Mouse (Mus musculus) kidney, postnatal 0 days (tissue): ENCODE results near the gene 2900026A02Rik. TPM values are rescaled to one million over a fixed set of nuclear protein-coding genes. Genes with fewer than 3 reads are reported as not detected.
"Not testable (repeated sequence)": the region's sequence is repeated elsewhere in the genome, so short reads cannot be mapped to it uniquely, and the experiment has no call there.

Experiments used
- ATAC-seq: fragments of 200-750 bp; cut with Nextera tagmentation; replicated peaks from 2 replicates; pipeline ENCODE4 v1.8.0; 2017; ENCODE audit warnings: low read depth, moderate number of reproducible peaks, moderate TSS enrichment, moderate library complexity; ENCODE audit not compliant: low FRiP score
- DNase-seq: peaks from one replicate; pipeline ENCODE4 v3.0.0-alpha.2; 2016; ENCODE audit warnings: low spot score
- H3K27ac ChIP-seq: fragments of 300-500 bp; sonication (generic); 2 replicates; pipeline ENCODE4 v1.5.1; 2014; ENCODE audit warnings: mild to moderate bottlenecking
- H3K27me3 ChIP-seq: fragments of 300-500 bp; sonication (generic); 2 replicates; pipeline ENCODE4 v1.6.1; 2014; ENCODE audit warnings: low read length, mixed read lengths; ENCODE audit not compliant: insufficient read depth
- H3K36me3 ChIP-seq: fragments of 300-500 bp; sonication (generic); 2 replicates; pipeline ENCODE4 v1.6.1; 2014; ENCODE audit warnings: low read length, mixed read lengths; ENCODE audit not compliant: insufficient read depth
- H3K4me1 ChIP-seq: fragments of 300-500 bp; sonication (generic); replicated peaks from 2 replicates; pipeline ENCODE4 v1.6.1; 2014; ENCODE audit warnings: antibody characterized with exemption, low read length, mixed read lengths; ENCODE audit not compliant: insufficient read depth
- H3K4me2 ChIP-seq: fragments of 300-500 bp; sonication (generic); 2 replicates; pipeline ENCODE4 v1.6.1; 2014; ENCODE audit warnings: mild to moderate bottlenecking, low read length, moderate library complexity, mixed read lengths
- H3K4me3 ChIP-seq: fragments of 300-500 bp; sonication (generic); replicated peaks from 2 replicates; pipeline ENCODE4 v1.5.1; 2014; ENCODE audit warnings: low read depth, low read length
- H3K9ac ChIP-seq: fragments of 300-500 bp; sonication (generic); 2 replicates; pipeline ENCODE4 v1.6.1; 2014; ENCODE audit warnings: low read depth, low read length
- H3K9me3 ChIP-seq: fragments of 300-500 bp; sonication (generic); replicated peaks from 2 replicates; pipeline ENCODE4 v1.6.1; 2016; ENCODE audit warnings: low read length, inconsistent platforms, mixed read lengths
- CTCF ChIP-seq: IDR thresholded peaks from 2 replicates; pipeline ENCODE4 v1.5.1; 2016; ENCODE audit warnings: antibody characterized with exemption, low read depth, mild to moderate bottlenecking, moderate library complexity
- WGBS: fragments of 180-500 bp; shearing (Covaris S2); extraction: QIAGEN DNeasy Blood & Tissue Kit; methylation state at CpG from one replicate; pipeline ENCODE4 v1.1.7; 2014; 5-methylcytosine and 5-hydroxymethylcytosine counted together
- polyA plus RNA-seq: library from polyadenylated mRNA; unstranded; fragments of >200 nt; fragmentation: Nextera tagmentation; extraction: Ambion mirVana; gene quantifications from 2 replicates; pipeline ENCODE4 v1.2.1, GENCODE M21; 2015

The 2900026A02Rik gene
- polyA plus RNA-seq, 1 experiment from 2014 or later: 4.8 TPM

- 31% methylated on average over 20 of the region's 20 CpGs for WGBS
- no peak for TF ChIP-seq CTCF
- Histone ChIP-seq H3K4me3 (no peak overlapping the region), H3K27ac (peak overlapping the region; percentile 31; the same call in 1 of the 2 replicates), H3K4me1 (peaks cover 30% of the 10 kb centered on the region), H3K27me3 (no peaks in the 10 kb centered on the region), H3K4me2 (no peak overlapping the region), H3K9me3 (no peaks in the 10 kb centered on the region), H3K36me3 (no peaks in the 10 kb centered on the region), H3K9ac (0 out of 2 replicates have a peak overlapping the region, but pooled peaks have one; percentile 23)
- DNase-seq (no peak), ATAC-seq (no peak)
Observed at GRCm38 (mm10) chr5:113114264-113115225, 106.5 kb downstream of the 2900026A02Rik start.

GRCm38 (mm10) chr5:113113120-113113519 lies 107.9 kb downstream of the 2900026A02Rik start:
- DNase-seq: peak; percentile 67
- Histone ChIP-seq H3K36me3 (no peaks in the 10 kb centered on the region), H3K4me2 (no peak overlapping the region; the same call in 1 of the 2 replicates)

GRCm38 (mm10) chr5:113111336-113111735 lies 109.7 kb downstream of the 2900026A02Rik start:
- Histone ChIP-seq H3K4me2 (no peak overlapping the region), H3K36me3 (no peaks in the 10 kb centered on the region), H3K27me3 (no peaks in the 10 kb centered on the region), H3K4me1 (peaks cover 26% of the 10 kb centered on the region), H3K27ac (no peak overlapping the region), H3K9me3 (no peaks in the 10 kb centered on the region), H3K9ac (no peak overlapping the region), H3K4me3 (no peak overlapping the region)
- 4% methylated on average over 4 of the region's 4 CpGs for WGBS
- ATAC-seq (no peak), DNase-seq (no peak)
- TF ChIP-seq CTCF: no peak

More at GRCm38 (mm10) chr5:113113120-113113519, 107.9 kb downstream of the 2900026A02Rik start:
- Histone ChIP-seq H3K9ac (no peak overlapping the region), H3K27ac (0 out of 2 replicates have a peak overlapping the region, but pooled peaks have one; percentile 8), H3K9me3 (no peaks in the 10 kb centered on the region), H3K4me1 (peaks cover 26% of the 10 kb centered on the region), H3K4me3 (no peak overlapping the region), H3K27me3 (no peaks in the 10 kb centered on the region)
- 24% methylated on average over 5 of the region's 5 CpGs for WGBS
- 0 out of 2 replicates have a peak, but pooled peaks have one; percentile 8 for ATAC-seq
- no peak for TF ChIP-seq CTCF

GRCm38 (mm10) chr5:113110929-113111328 lies 110.1 kb downstream of the 2900026A02Rik start:
- Histone ChIP-seq H3K27me3 (no peaks in the 10 kb centered on the region), H3K9me3 (no peaks in the 10 kb centered on the region), H3K4me3 (no peak overlapping the region), H3K36me3 (no peaks in the 10 kb centered on the region), H3K4me1 (peaks cover 26% of the 10 kb centered on the region), H3K27ac (peak overlapping the region; percentile 31; the same call in 1 of the 2 replicates), H3K9ac (no peak overlapping the region), H3K4me2 (no peak overlapping the region)
- no peak for ATAC-seq
- 7% methylated on average over 1 of the region's 1 CpGs for WGBS
- no peak for DNase-seq
- TF ChIP-seq CTCF: no peak

- H3K4me1 ChIP-seq: peaks cover 24% of the 10 kb centered on the region
- not testable (repeated sequence) for H3K27ac ChIP-seq, H3K4me3 ChIP-seq, ATAC-seq, H3K9ac ChIP-seq, DNase-seq, H3K4me2 ChIP-seq, H3K9me3 ChIP-seq, H3K36me3 ChIP-seq, H3K27me3 ChIP-seq
- TF ChIP-seq CTCF: peak; percentile 71
- 95% methylated on average over 2 of the region's 2 CpGs for WGBS
Observed at GRCm38 (mm10) chr5:113109651-113110050, 111.4 kb downstream of the 2900026A02Rik start.

GRCm38 (mm10) chr5:113108165-113108764 lies 112.8 kb downstream of the 2900026A02Rik start:
- no peak for TF ChIP-seq CTCF
- Histone ChIP-seq H3K36me3 (no peaks in the 10 kb centered on the region), H3K27me3 (no peaks in the 10 kb centered on the region), H3K4me2 (no peak overlapping the region), H3K9ac (no peak overlapping the region), H3K9me3 (no peaks in the 10 kb centered on the region), H3K4me3 (no peak overlapping the region), H3K27ac (no peak overlapping the region), H3K4me1 (peaks cover 10% of the 10 kb centered on the region; the same call in 1 of the 2 replicates)
- no peak for ATAC-seq
- no peak for DNase-seq
- 72% methylated on average over 11 of the region's 11 CpGs for WGBS
